Mouse (Mus musculus) v-Abl transformed pro-B cells (cell line): Measurements from ENCODE around the gene Bysl.

Experiments used
- in situ Hi-C, 2 experiments: fragments of 400-800 bp; cut with MboI; formaldehyde crosslinking; loops; one replicate each; pipeline ENCODE4 v1.15.1; 2025; ENCODE audit not compliant: unreplicated experiment in 2 of 2

Gene Bysl

DNA sequence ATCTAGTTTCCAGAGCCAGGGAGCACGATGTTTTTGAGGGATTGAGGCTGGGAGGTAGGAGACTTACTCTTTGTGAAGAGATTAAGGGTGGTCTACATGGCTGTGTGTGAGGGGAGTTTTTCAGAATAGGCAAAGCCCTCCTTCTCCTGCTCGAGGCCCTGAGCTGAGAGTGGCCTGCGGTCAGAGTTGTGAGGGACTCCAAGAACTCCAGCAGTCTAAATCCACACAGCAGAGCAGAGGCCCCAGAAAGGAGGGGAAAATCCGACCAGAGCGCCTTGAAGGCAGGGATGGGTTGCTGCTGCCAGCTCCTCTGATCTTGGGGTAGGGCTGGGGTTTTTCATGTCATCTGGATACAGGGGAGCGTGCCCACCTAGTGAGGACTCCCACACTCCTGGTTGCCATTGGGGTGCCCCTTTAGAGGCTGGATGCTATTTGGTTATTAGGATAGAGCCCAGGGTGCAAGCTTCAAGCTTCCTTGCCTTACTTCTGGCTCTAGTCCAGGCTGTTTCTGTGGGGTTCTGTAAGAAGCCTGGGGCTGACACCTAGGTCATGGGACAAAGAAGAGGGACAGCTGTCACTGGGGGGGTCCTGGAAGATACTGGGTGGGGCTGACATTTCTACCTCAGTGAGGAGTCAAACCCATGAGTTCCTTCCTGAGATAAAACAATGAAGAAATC, 15.0 kb downstream of the Bysl start:
- in situ Hi-C loops: loop anchor here in 1 of 2 experiments (5.0 kb wide), 2 partner anchors 39 to 84 kb away; no protein-coding TSS in a partner anchor

DNA sequence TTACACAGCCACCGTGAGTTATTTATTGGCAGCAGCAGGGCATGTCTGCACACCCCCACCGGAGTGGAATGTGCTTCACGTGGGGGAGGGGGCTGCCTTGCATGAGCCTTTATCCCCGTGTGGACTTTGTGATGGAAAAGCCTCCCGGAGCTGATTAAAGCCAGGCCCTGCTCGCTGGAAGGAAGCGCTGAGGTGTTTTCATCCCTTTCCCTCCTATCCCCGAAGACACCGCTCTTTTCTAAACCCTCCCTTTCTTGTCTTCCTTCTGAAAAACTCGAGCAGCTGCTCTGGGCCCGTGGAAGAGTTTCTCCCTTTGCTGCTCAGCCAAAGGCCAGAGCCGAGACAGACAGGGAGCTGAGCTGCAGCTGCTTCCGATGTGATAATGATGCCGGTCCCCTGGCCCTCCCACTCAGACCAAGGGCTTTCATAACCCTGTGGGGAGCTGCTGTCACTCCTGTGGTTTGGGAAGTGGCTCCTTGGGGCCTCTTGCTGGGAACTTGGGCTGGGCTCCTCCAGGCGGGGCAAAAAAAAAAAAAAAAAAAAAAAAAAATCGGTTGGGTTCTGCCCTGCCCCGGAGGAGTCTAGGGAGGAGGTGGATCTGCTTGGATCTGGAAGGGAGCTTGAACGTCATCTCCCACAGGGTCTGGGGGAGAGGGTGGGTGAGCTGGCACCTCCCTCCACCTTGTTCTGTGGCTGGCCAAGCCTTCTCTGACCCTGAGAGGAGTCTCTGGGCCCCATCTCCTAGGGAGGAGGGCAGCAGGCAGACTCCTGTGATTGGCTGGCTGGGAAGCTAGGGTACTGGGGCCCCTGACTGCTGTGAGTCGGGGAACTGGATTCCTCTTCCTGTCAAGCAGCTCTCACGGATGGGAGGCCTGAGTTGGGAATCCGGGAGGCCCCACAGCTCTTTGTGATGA, 15.8 kb downstream of the Bysl start:
- in situ Hi-C loops: loop anchor here in 1 of 2 experiments (5.0 kb wide), 2 partner anchors 38 to 83 kb away; no protein-coding TSS in a partner anchor

DNA sequence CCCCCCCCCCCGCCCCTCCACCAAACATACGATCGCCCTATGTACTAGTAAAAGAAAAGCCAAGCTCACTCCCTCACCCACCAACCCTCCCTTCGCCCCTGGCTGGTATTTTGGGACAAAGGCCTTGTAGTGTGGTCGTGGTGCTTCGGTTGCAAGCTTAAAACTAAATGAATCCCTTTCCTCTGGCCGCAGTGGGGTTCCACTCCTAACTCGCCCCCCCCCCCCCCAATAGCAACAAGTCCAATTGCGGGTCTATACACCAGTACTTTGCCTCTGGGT, 16.4 kb downstream of the Bysl start:
- in situ Hi-C loops: loop anchor here (5.0 kb wide), 2 partner anchors 38 to 83 kb away; no protein-coding TSS in a partner anchor

DNA sequence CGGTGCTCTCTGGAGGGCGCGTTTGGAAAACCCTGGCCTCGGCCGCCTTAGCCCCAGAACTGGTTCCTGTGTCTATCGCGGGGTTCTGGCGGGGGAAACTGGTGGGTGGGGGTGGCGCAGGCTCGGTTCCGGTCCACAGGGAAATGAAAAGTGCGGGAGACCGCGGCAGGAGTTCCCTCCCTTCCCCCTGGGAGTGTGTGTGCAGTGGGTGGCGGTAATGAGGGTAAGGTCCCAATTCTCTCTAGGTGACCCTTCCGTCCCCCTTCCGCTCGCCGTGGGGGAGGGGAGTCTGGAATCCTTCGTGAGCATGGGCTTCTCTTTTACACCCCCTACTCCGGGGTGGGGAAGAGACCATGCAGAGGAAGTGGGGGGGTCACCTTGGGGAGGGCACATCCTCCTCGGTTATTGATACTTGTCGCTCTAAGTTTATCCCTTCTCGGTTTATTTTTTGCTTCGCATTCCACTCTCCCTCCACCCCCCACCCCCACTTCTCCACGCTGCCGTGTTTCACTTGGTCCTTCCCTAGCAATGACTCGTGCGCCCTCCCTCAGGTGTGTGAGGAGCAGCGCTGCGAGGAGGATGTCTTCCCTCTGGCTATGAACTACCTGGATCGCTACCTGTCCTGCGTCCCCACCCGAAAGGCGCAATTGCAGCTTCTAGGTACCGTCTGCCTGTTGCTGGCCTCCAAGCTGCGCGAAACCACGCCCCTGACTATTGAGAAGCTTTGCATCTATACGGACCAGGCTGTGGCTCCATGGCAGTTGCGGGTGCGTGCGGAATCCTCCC, 16.9 kb downstream of the Bysl start:
- in situ Hi-C loops: loop anchor here in 1 of 2 experiments (5.0 kb wide), 1 partner anchor 37 kb away; no protein-coding TSS in a partner anchor

DNA sequence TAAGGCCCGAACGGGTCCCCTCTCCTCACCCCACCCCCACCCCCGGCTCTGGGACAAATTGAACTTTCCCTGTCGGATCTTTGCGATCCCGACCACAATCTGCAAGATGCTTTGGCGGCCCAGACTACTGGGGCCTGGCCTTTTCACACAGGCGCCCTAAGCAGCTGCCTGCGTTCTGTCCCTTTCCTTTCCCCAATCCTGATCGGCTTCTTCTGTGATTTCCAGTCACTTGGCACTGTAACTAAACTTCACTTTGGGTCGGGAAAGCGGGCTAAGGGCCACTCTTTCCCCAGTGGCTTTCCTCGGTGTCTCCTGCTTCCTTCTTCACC, 17.5 kb downstream of the Bysl start:
- in situ Hi-C loops: loop anchor here in 1 of 2 experiments (5.0 kb wide), 1 partner anchor 37 kb away; no protein-coding TSS in a partner anchor

GRCm38 (mm10) chr17:47593215-47593853, 18.0 kb downstream of the Bysl start:
- in situ Hi-C loops: loop anchor here in 1 of 2 experiments (5.0 kb wide), 1 partner anchor 36 kb away; no protein-coding TSS in a partner anchor

GRCm38 (mm10) chr17:47591073-47591472, 20.2 kb downstream of the Bysl start:
- in situ Hi-C loops: loop anchor here in 1 of 2 experiments (5.0 kb wide), 1 partner anchor 34 kb away; no protein-coding TSS in a partner anchor

- in situ Hi-C loops: no loop called here
Observed at GRCm38 (mm10) chr17:47588517-47588916, 22.8 kb downstream of the Bysl start.

- in situ Hi-C loops: no loop called here
Observed at GRCm38 (mm10) chr17:47580962-47581361, 30.3 kb downstream of the Bysl start.

- in situ Hi-C loops: no loop called here
Observed at GRCm38 (mm10) chr17:47578655-47579054, 32.6 kb downstream of the Bysl start.

DNA sequence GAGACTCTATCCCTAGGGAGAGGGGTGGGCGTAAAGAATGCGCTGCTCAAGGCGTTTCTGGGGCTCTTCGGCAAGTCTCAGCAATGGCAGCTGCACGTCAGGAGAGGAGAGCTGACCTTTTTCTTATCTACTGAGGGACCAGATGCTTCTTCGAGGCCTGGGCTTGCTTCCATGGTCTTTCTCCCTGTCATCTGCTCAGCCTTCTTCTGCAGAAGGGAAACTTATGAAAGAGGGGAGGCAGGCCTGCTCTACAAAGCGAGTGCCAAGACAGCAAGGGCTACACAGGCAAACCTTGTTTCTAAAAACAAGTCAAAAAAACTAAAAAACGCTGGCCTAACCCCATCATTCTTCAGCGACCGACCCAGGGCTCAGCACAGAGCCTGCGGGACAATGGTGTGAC, 36.5 kb downstream of the Bysl start:
- in situ Hi-C loops: no loop called here

GRCm38 (mm10) chr17:47574028-47574427, 37.3 kb downstream of the Bysl start:
- in situ Hi-C loops: no loop called here

GRCm38 (mm10) chr17:47572436-47572835, 38.9 kb downstream of the Bysl start:
- in situ Hi-C loops: no loop called here

DNA sequence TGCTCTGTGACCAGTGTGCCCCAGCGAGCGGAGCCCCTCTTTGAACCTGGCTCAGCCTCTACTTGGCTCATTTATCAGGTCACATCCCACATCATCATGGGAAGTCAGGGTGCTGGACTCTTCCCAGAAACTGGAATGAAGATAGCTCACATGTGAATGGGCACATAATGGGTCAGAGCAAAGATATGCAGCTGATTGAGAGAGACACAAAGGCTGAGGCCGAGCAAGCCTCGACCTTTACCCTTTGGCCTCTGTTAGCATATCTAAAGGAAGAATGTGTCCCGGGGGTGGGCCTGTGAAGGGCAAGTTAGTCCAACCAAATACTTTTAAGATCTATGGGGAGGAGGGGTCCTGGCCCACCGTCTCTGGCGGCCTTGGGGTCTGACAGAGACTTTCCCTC, 39.7 kb downstream of the Bysl start:
- in situ Hi-C loops: no loop called here

GRCm38 (mm10) chr17:47568951-47569527, 42.3 kb downstream of the Bysl start:
- in situ Hi-C loops: no loop called here

- in situ Hi-C loops: no loop called here
Observed at GRCm38 (mm10) chr17:47568389-47568788, 42.9 kb downstream of the Bysl start.

GRCm38 (mm10) chr17:47567271-47567670, 44.0 kb downstream of the Bysl start:
- in situ Hi-C loops: no loop called here

DNA sequence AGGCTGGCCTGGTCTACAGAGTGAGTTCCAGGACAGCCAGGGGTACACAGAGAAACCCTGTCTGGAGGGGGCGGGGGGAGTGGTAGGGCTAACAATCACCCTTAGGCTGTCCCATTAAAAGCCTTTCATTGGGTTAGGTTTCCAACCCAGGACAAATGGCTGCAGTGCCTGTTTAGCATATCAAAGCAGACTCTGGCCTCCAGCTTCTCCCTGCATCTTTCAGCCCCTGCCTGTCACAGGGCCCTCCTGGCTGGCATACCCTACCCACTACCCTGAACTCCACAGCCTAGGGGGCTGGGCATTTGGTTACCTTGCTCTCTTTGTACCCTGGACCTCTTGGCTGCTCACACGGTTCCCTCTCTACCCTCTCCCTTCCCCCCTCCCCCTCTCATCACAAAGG, 45.2 kb downstream of the Bysl start:
- in situ Hi-C loops: no loop called here

DNA sequence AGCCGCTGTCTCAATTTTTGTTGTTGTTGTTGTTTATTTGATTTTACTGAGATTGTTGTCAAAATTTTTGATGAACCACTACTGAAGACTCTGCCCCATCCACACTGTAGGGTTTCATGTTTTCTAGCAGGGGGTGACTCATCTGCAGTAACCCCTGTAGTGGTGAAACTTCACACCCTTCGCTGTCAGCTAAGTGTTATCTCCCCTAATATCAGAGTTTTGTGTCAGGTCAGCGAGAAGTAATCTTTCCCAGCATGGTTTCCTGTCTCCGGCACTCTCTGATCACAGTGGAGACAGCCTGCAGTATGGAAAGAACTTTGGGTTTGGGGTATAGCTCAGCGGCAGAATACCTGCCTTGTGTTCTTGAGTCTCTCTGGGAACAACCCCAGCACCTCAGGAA, 46.7 kb downstream of the Bysl start:
- in situ Hi-C loops: no loop called here

- in situ Hi-C loops: no loop called here
Observed at GRCm38 (mm10) chr17:47562875-47563274, 48.4 kb downstream of the Bysl start.
